Mouse (Mus musculus): ENCODE measurements around the gene Lonp2. TPM values are rescaled to one million over a fixed set of nuclear protein-coding genes. Genes with fewer than 3 reads are reported as not detected.

Gene Lonp2
- polyA plus RNA-seq, 1 experiment from 2014 or later = 67.9 TPM

DNA sequence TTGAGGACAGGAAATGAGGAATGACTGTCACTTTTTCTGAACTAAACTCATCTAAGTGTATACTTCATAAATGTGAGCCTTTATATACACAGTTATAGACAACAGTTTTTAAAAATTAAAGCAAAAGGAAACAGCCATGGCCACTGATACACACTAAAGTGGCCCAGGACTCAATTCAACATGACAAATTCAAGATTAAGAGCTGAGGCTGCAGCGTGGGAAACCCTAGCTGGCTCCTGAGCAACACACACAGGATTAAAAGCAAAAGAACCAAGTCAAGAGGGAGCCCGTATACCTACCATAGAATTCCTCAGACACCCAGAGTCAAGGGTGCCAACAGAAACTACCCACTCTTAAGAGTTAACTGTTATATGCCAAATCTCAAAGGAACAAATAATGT, 97.6 kb downstream of the Lonp2 start:
- no peak for DNase-seq (ENCODE audit: low spot score)
- 0 out of 2 replicates have a peak, but pooled peaks cover 4% of the 10 kb centered on the region for H3K36me3 ChIP-seq (ENCODE audit: insufficient read depth, low read length)

DNA sequence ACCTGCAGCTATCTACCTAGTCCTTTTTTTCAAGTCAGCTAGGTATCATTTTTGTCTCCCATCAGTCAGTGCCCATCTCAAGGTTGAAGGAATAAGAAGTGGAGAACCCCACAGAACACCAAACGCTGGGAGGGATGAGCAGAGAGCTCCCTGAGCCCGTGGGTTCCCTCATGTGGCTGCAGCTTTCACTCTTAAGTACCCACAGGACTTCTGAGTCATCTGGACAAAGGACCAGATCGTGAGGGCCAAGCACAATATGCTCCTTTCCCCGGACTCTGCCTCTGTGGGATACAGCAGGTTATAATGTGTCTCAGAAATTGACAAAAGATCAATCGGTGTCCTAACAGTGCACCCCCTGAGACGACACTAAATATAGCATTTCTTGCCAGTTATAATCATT, 103.1 kb downstream of the Lonp2 start:
- ATAC-seq (replicated peaks; ENCODE audit: low FRiP score, low read depth) (no peak), DNase-seq (ENCODE audit: low spot score) (no peak)
- Histone ChIP-seq H3K4me2 (ENCODE audit: low read length) (no peak overlapping the region), H3K27ac (no peak overlapping the region), H3K9me3 (replicated peaks; ENCODE audit: low read length) (no peaks in the 10 kb centered on the region), H3K4me3 (replicated peaks; ENCODE audit: low read depth, low read length) (no peak overlapping the region), H3K36me3 (ENCODE audit: insufficient read depth, low read length) (no peaks in the 10 kb centered on the region), H3K4me1 (replicated peaks; ENCODE audit: insufficient read depth, low read length) (peaks cover 13% of the 10 kb centered on the region), H3K9ac (ENCODE audit: low read depth, low read length) (no peak overlapping the region), H3K27me3 (ENCODE audit: insufficient read depth, low read length) (no peaks in the 10 kb centered on the region)
- TF ChIP-seq CTCF (IDR thresholded peaks at IDR 0.05; ENCODE audit: low read depth) = no peak
- WGBS = 77% methylated on average over 6 of the region's 6 CpGs

More for the DNA sequence above, 97.6 kb downstream of the Lonp2 start:
- ATAC-seq (replicated peaks; ENCODE audit: low FRiP score, low read depth) = no peak
- Histone ChIP-seq H3K9me3 (replicated peaks; ENCODE audit: low read length) (no peaks in the 10 kb centered on the region), H3K27ac (no peak overlapping the region), H3K9ac (ENCODE audit: low read depth, low read length) (no peak overlapping the region), H3K27me3 (ENCODE audit: insufficient read depth, low read length) (no peaks in the 10 kb centered on the region), H3K4me1 (replicated peaks; ENCODE audit: insufficient read depth, low read length) (no peaks in the 10 kb centered on the region), H3K4me3 (replicated peaks; ENCODE audit: low read depth, low read length) (no peak overlapping the region), H3K4me2 (ENCODE audit: low read length) (no peak overlapping the region)
- 91% methylated on average over 2 of the region's 2 CpGs for WGBS
- no peak for TF ChIP-seq CTCF (IDR thresholded peaks at IDR 0.05; ENCODE audit: low read depth)

DNA sequence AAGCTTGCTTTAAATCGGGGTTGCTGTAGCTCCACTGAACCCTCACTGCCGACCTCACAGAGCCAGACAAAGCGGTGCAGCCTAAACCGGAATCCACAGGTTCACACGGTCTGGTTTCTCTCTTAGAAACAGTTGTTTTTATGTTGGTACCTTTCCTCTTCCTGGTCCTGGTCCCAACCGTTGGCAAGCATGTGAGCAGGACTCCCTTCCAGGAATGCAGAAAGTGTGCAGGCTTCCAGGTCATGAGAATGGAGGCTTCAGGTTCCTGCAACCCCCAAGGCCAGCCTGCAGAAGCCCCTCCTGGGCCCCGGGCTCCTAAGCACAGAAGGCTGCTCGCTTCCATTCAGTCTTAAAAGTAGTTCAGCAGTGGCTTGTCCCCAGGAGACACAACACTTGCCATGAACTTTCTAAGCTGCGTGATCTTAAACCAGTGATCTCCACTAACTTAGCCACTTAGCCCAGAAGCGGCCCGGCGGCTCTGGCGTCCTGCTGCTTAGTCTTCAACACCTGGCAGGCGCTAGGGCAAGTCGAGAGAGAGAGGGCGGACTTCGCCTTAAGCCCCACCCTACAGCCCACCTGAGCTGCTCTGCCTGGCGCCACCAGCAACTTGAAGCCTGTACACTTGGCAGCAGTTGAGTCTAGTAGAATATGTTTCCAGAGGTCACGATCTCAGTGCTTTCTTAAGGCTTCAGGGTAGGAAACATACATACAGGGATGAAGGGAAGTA, 104.5 kb downstream of the Lonp2 start:
- DNase-seq (ENCODE audit: low spot score) = no peak
- Histone ChIP-seq H3K9ac (ENCODE audit: low read depth, low read length) (no peak overlapping the region), H3K27ac (peak overlapping the region; percentile 27; the same call in 1 of the 2 replicates), H3K27me3 (ENCODE audit: insufficient read depth, low read length) (no peaks in the 10 kb centered on the region), H3K4me3 (replicated peaks; ENCODE audit: low read depth, low read length) (no peak overlapping the region), H3K9me3 (replicated peaks; ENCODE audit: low read length) (no peaks in the 10 kb centered on the region), H3K4me1 (replicated peaks; ENCODE audit: insufficient read depth, low read length) (peaks cover 13% of the 10 kb centered on the region), H3K36me3 (ENCODE audit: insufficient read depth, low read length) (no peaks in the 10 kb centered on the region), H3K4me2 (ENCODE audit: low read length) (no peak overlapping the region)
- 63% methylated on average over 19 of the region's 19 CpGs for WGBS
- no peak; the same call in 1 of the 2 replicates for ATAC-seq (replicated peaks; ENCODE audit: low FRiP score, low read depth)
- no peak for TF ChIP-seq CTCF (IDR thresholded peaks at IDR 0.05; ENCODE audit: low read depth)

DNA sequence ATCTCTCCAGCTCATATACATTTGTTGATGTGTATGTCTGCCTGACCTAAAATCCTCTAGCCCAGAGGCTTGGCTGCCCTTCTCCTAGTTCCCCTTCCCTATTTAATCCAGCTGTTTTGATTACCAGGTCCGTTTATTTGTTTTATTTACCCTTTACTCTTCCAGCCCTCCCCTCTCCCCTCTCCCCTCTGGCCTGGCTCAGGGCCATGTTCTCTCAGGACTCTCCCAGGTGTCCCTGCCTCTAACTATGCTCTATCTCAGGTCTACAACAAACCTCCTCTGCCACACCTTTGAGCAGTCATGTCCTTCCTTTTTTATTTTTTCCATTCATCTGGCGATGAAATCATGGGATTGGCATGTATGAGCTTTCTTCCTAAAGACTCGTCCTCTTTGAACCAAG, 106.5 kb downstream of the Lonp2 start:
- Histone ChIP-seq H3K9ac (ENCODE audit: low read depth, low read length) (no peak overlapping the region), H3K4me3 (replicated peaks; ENCODE audit: low read depth, low read length) (no peak overlapping the region), H3K36me3 (ENCODE audit: insufficient read depth, low read length) (no peaks in the 10 kb centered on the region), H3K27me3 (ENCODE audit: insufficient read depth, low read length) (no peaks in the 10 kb centered on the region), H3K27ac (no peak overlapping the region), H3K4me1 (replicated peaks; ENCODE audit: insufficient read depth, low read length) (peaks cover 13% of the 10 kb centered on the region), H3K4me2 (ENCODE audit: low read length) (no peak overlapping the region), H3K9me3 (replicated peaks; ENCODE audit: low read length) (no peaks in the 10 kb centered on the region)
- DNase-seq (ENCODE audit: low spot score) (no peak), ATAC-seq (replicated peaks; ENCODE audit: low FRiP score, low read depth) (no peak)
- TF ChIP-seq CTCF (IDR thresholded peaks at IDR 0.05; ENCODE audit: low read depth) = no peak
- 37% methylated on average over 3 of the region's 3 CpGs for WGBS

DNA sequence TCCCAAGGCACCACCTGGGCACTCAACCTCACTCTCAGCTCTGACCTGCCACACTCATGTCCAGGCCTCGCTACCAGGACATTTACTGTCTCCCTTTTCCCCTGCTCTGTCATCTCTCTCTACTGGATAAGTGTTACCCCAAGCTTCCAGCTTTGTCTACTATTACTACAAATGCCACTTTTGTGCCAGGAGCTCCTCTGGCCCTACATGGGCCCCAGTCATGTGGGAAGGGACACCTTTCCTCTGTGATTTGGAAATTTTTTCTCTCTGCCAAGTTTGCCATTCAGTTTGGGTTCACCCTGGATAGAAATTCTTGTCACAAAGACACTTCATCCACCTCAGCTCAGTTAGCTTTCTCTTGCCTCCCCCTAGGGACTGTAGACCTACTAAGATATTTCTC, 107.0 kb downstream of the Lonp2 start:
- 89% methylated on average over 1 of the region's 1 CpGs for WGBS
- H3K4me2 ChIP-seq (ENCODE audit: low read length) = no peak overlapping the region
- H3K4me3 ChIP-seq (replicated peaks; ENCODE audit: low read depth, low read length) = no peak overlapping the region
- no peaks in the 10 kb centered on the region for H3K9me3 ChIP-seq (replicated peaks; ENCODE audit: low read length)
- H3K9ac ChIP-seq (ENCODE audit: low read depth, low read length) = no peak overlapping the region
- ATAC-seq (replicated peaks; ENCODE audit: low FRiP score, low read depth) (no peak), DNase-seq (ENCODE audit: low spot score) (no peak)
- no peaks in the 10 kb centered on the region for H3K27me3 ChIP-seq (ENCODE audit: insufficient read depth, low read length)
- no peaks in the 10 kb centered on the region for H3K36me3 ChIP-seq (ENCODE audit: insufficient read depth, low read length)
- H3K27ac ChIP-seq = no peak overlapping the region
- TF ChIP-seq CTCF (IDR thresholded peaks at IDR 0.05; ENCODE audit: low read depth) = no peak
- H3K4me1 ChIP-seq (replicated peaks; ENCODE audit: insufficient read depth, low read length) = peaks cover 13% of the 10 kb centered on the region

DNA sequence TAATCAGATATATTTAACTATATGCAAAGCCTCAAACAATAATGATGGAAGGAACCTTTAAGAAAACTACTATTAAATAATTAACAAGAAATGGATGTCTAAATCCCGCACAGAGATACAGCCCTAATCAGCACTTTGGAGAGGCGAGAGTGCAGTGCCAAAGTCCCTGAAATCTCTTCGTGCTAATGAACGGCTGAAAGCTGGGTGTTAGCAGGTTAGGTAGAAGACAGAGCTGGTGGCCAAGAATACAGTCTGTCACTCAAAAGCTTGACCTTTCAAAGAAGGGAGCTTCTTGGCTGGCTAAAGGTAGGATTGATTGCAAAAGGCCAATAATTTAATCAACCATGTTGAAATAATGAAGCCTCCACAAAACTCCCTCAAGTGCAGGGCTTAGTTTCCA, 110.3 kb downstream of the Lonp2 start:
- DNase-seq (ENCODE audit: low spot score) = no peak
- Histone ChIP-seq H3K4me1 (replicated peaks; ENCODE audit: insufficient read depth, low read length) (peaks cover 17% of the 10 kb centered on the region), H3K36me3 (ENCODE audit: insufficient read depth, low read length) (no peaks in the 10 kb centered on the region), H3K9me3 (replicated peaks; ENCODE audit: low read length) (no peaks in the 10 kb centered on the region), H3K4me3 (replicated peaks; ENCODE audit: low read depth, low read length) (no peak overlapping the region), H3K27ac (no peak overlapping the region), H3K27me3 (ENCODE audit: insufficient read depth, low read length) (no peaks in the 10 kb centered on the region), H3K9ac (ENCODE audit: low read depth, low read length) (no peak overlapping the region), H3K4me2 (ENCODE audit: low read length) (no peak overlapping the region)
- no peak for ATAC-seq (replicated peaks; ENCODE audit: low FRiP score, low read depth)
- WGBS = 60% methylated on average over 4 of the region's 4 CpGs
- TF ChIP-seq CTCF (IDR thresholded peaks at IDR 0.05; ENCODE audit: low read depth) = no peak
